In the genomic region with DNA sequence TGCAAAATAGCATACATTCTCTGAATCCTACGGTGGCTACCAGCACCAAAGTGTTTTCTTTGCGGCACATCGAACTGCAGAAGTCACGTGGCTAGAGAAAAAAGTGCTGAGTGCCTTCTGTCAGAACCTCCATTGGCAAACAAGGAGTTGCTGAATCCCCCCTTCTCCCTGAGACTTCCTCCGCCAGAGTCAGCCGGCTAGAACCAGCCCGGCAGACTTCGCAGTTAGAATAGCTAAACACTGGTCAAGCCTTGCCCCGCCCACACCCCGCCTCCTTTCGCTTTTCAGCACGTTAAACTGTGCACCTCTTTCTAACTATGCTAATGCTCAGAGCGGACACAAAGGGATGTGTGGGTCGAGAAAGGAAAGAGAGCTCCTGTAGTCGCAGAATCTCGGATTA, we compare ENCODE assay signal across 8 mouse cellular contexts. TPM values are rescaled to one million over a fixed set of nuclear protein-coding genes. Genes with fewer than 3 reads are reported as not detected.
DNase-seq lines count a peak whose midpoint lies in the region; ATAC-seq and TF ChIP-seq lines count a peak whose summit lies in the region.

No protein-coding gene starts in this region.

- peaks cover 19% of the 10 kb centered on the region for H3K27me3 ChIP-seq in CH12.LX (replicated peaks)
- no peaks in the 10 kb centered on the region for H3K27me3 ChIP-seq in forebrain, embryonic 13.5 days
- peaks cover 4% of the 10 kb centered on the region; the same call in 1 of the 2 replicates for H3K27me3 ChIP-seq in lung, embryonic 14.5 days (ENCODE audit: insufficient read depth, low read length)
- no peaks in the 10 kb centered on the region for H3K27me3 ChIP-seq in neural tube, embryonic 15.5 days (replicated peaks)

- in situ Hi-C loops in CH12.LX (cut with MboI; ENCODE audit: low pct_ligation_motif_present, low pct_unique_long_range_greater_than_20kb, low sequenced_read_pairs), result no loop called here

- dilution Hi-C loops in CH12.LX (cut with MboI; ENCODE audit: extremely low pct_ligation_motif_present, extremely low pct_unique_long_range_greater_than_20kb, low sequenced_read_pairs), result no loop called here

- DNase-seq in CH12.LX (ENCODE audit: extremely low read depth), result peak; percentile 49
- peak; percentile 83 for DNase-seq in adrenal gland, postnatal 10 days
- DNase-seq in heart, postnatal 4 days, result peak; percentile 75
- DNase-seq in large intestine, adult 2 months (ENCODE audit: low read depth, low spot score), result peak; percentile 8
- DNase-seq in lung, embryonic 14.5 days, result peak; percentile 95
- peak; percentile 58 to 84 for DNase-seq in urinary bladder, postnatal 4 days (ENCODE audit: low spot score in 2 of 2)

- peak overlapping the region; percentile 43 for H3K4me2 ChIP-seq in CH12.LX (ENCODE audit: insufficient read depth, low read depth, poor library complexity, severe bottlenecking)
- peak overlapping the region; percentile 63 for H3K4me2 ChIP-seq in forebrain, embryonic 13.5 days
- peak overlapping the region; percentile 63 for H3K4me2 ChIP-seq in lung, embryonic 14.5 days
- peak overlapping the region; percentile 82 for H3K4me2 ChIP-seq in neural tube, embryonic 15.5 days

- no peak for TF ChIP-seq EP300 in CH12.LX (IDR thresholded peaks at IDR 0.05; ENCODE audit: low read length)

- TF ChIP-seq POLR2A in CH12.LX (IDR thresholded peaks at IDR 0.05; ENCODE audit: low read depth, low read length), result no peak

- H3K79me2 ChIP-seq in CH12.LX (replicated peaks; ENCODE audit: control insufficient read depth, extremely low read depth, insufficient read depth, poor library complexity, severe bottlenecking), result no peaks in the 10 kb centered on the region

- H3K4me1 ChIP-seq in CH12.LX (ENCODE audit: control insufficient read depth in 1 of 2, insufficient read depth in 2 of 2), result peaks cover 0 to 9% of the 10 kb centered on the region in 2 experiments; a peak in 2 of 4 replicates
- peaks cover 41% of the 10 kb centered on the region for H3K4me1 ChIP-seq in forebrain, embryonic 13.5 days
- peaks cover 12% of the 10 kb centered on the region for H3K4me1 ChIP-seq in lung, embryonic 14.5 days (ENCODE audit: insufficient read depth)
- peaks cover 41% of the 10 kb centered on the region for H3K4me1 ChIP-seq in neural tube, embryonic 15.5 days

- peak overlapping the region; percentile 26 to 42 (median 29) for H3K4me3 ChIP-seq in CH12.LX (replicated peaks in 1 of 3; ENCODE audit: low read depth in 2 of 3, low read length in 2 of 3, poor library complexity in 1 of 3)
- peak overlapping the region; percentile 41 for H3K4me3 ChIP-seq in forebrain, embryonic 13.5 days
- peak overlapping the region; percentile 28 for H3K4me3 ChIP-seq in lung, embryonic 14.5 days (ENCODE audit: low read depth, low read length)
- H3K4me3 ChIP-seq in neural tube, embryonic 15.5 days (replicated peaks), result peak overlapping the region; percentile 43

- no peak for TF ChIP-seq CTCF in CH12.LX (conservative IDR thresholded peaks at IDR 0.05 in 1 of 2, IDR thresholded peaks at IDR 0.05 in 1 of 2; ENCODE audit: low read depth in 2 of 2, low read length in 2 of 2)
- TF ChIP-seq CTCF in lung, embryonic 14.5 days (IDR thresholded peaks at IDR 0.05; ENCODE audit: low read depth), result no peak

- peak; percentile 79 for ATAC-seq in forebrain, embryonic 13.5 days
- peak; percentile 89 for ATAC-seq in lung, embryonic 14.5 days (ENCODE audit: insufficient read depth)
- ATAC-seq in neural tube, embryonic 15.5 days (ENCODE audit: low FRiP score), result peak; percentile 58

- H3K36me3 ChIP-seq in CH12.LX (replicated peaks in 1 of 2; ENCODE audit: control insufficient read depth in 1 of 2, insufficient read depth in 1 of 2, low read length in 1 of 2), result no peaks in the 10 kb centered on the region
- H3K36me3 ChIP-seq in forebrain, embryonic 13.5 days (ENCODE audit: poor library complexity, severe bottlenecking), result no peaks in the 10 kb centered on the region
- H3K36me3 ChIP-seq in lung, embryonic 14.5 days (ENCODE audit: insufficient read depth), result no peaks in the 10 kb centered on the region
- no peaks in the 10 kb centered on the region for H3K36me3 ChIP-seq in neural tube, embryonic 15.5 days

- no peak for TF ChIP-seq RAD21 in CH12.LX (IDR thresholded peaks at IDR 0.05; ENCODE audit: low read depth, low read length)

- H3K27ac ChIP-seq in CH12.LX (ENCODE audit: insufficient read depth, low read depth), result no peak overlapping the region
- H3K27ac ChIP-seq in forebrain, embryonic 13.5 days, result peak overlapping the region; percentile 72
- H3K27ac ChIP-seq in lung, embryonic 14.5 days (ENCODE audit: low read depth), result peak overlapping the region; percentile 82
- peak overlapping the region; percentile 80 for H3K27ac ChIP-seq in neural tube, embryonic 15.5 days (replicated peaks)

- WGBS in forebrain, embryonic 13.5 days, result 0% methylated on average over 16 of the region's 16 CpGs
- 1% methylated on average over 16 of the region's 16 CpGs for WGBS in large intestine, adult 2 months
- WGBS in lung, embryonic 14.5 days, result under 1% methylated on average over 16 of the region's 16 CpGs
- under 1% methylated on average over 16 of the region's 16 CpGs for WGBS in neural tube, embryonic 15.5 days

- peaks cover 7% of the 10 kb centered on the region for H3K9me3 ChIP-seq in CH12.LX (replicated peaks; ENCODE audit: low read length)
- H3K9me3 ChIP-seq in forebrain, embryonic 13.5 days (replicated peaks), result no peaks in the 10 kb centered on the region
- H3K9me3 ChIP-seq in lung, embryonic 14.5 days (ENCODE audit: low read depth, low read length), result no peaks in the 10 kb centered on the region
- H3K9me3 ChIP-seq in neural tube, embryonic 15.5 days (replicated peaks), result no peaks in the 10 kb centered on the region

- 0 out of 2 replicates have a peak overlapping the region, but pooled peaks have one; percentile 7 for H3K9ac ChIP-seq in CH12.LX (ENCODE audit: insufficient read depth, low read depth)
- H3K9ac ChIP-seq in forebrain, embryonic 13.5 days, result peak overlapping the region; percentile 61
- peak overlapping the region; percentile 51 for H3K9ac ChIP-seq in lung, embryonic 14.5 days
- H3K9ac ChIP-seq in neural tube, embryonic 15.5 days (replicated peaks), result peak overlapping the region; percentile 48

TF ChIP-seq in CH12.LX, 34 proteins besides CTCF, POLR2A, EP300 and RAD21:
- TF ChIP-seq ZNF384 (IDR thresholded peaks at IDR 0.05; ENCODE audit: low read depth, low read length), result peak; percentile 19; the same call in 1 of the 2 replicates
- TF ChIP-seq USF2 (conservative IDR thresholded peaks at IDR 0.05; ENCODE audit: low read depth, low read length), result 0 out of 2 replicates have a peak, but pooled peaks have one; percentile 18
- no peak for TF ChIP-seq IRF4 (IDR thresholded peaks at IDR 0.05; ENCODE audit: low read depth, low read length)
- 0 out of 2 replicates have a peak, but pooled peaks have one; percentile 37 for TF ChIP-seq BHLHE40 (IDR thresholded peaks at IDR 0.05; ENCODE audit: low read depth, low read length)
- TF ChIP-seq USF1 (IDR thresholded peaks at IDR 0.05; ENCODE audit: low read depth, low read length), result peak; percentile 35

RNA-seq across cellular contexts. Expression of a gene that starts 7.0 kb away (rescaled TPM):
- total RNA-seq in CH12.LX (2012; rRNA removed) (not detected in 2 replicates), CH12.LX (2014; rRNA removed) (not detected in 2 replicates)
- polyA plus RNA-seq in CH12.LX (2012; ENCODE audit: insufficient read length, low read depth), result not detected in 2 replicates
- 1 to 10 TPM in 1 of 2 experiments, under 1 TPM in 1; 0.82 to 1.5 TPM for total RNA-seq in adrenal gland, postnatal 10 days (2021)
- polyA plus RNA-seq in forebrain, embryonic 13.5 days (2015; fragmentation: Nextera tagmentation; extraction: Ambion mirVana), result 81.1 and 81.7 TPM in 2 replicates
- 1 to 10 TPM in 1 of 2 experiments, under 1 TPM in 1; 0.38 to 1.6 TPM for total RNA-seq in heart, postnatal 4 days (2021)
- polyA plus RNA-seq in large intestine, adult 2 months (2012; rRNA removed), result 0.02 TPM in 1 of 2 replicates, not detected in the other
- 15.9 and 21.6 TPM in 2 replicates for polyA plus RNA-seq in lung, embryonic 14.5 days (2014; fragmentation: Nextera tagmentation; extraction: Ambion mirVana)
- polyA plus RNA-seq in neural tube, embryonic 15.5 days (2015; fragmentation: Nextera tagmentation; extraction: Ambion mirVana), result 84.9 and 103 TPM in 2 replicates

RNA-seq across cellular contexts. Expression of a gene that starts 14.1 kb away (rescaled TPM):
- total RNA-seq in CH12.LX (2012; rRNA removed) (0.13 and 0.42 TPM in 2 replicates), CH12.LX (2014; rRNA removed) (0.15 TPM in 1 of 2 replicates, not detected in the other)
- polyA plus RNA-seq in CH12.LX (2012; ENCODE audit: insufficient read length, low read depth), result 0.16 TPM in 1 of 2 replicates, not detected in the other
- 10 to 100 TPM; 53.9 to 57.8 TPM for total RNA-seq in adrenal gland, postnatal 10 days (2021)
- 1.0 and 1.2 TPM in 2 replicates for polyA plus RNA-seq in forebrain, embryonic 13.5 days (2015; fragmentation: Nextera tagmentation; extraction: Ambion mirVana)
- 10 to 100 TPM; 54.8 to 64.5 TPM for total RNA-seq in heart, postnatal 4 days (2021)
- polyA plus RNA-seq in large intestine, adult 2 months (2012; rRNA removed), result 12.8 and 15.4 TPM in 2 replicates
- 4.5 and 5.5 TPM in 2 replicates for polyA plus RNA-seq in lung, embryonic 14.5 days (2014; fragmentation: Nextera tagmentation; extraction: Ambion mirVana)
- polyA plus RNA-seq in neural tube, embryonic 15.5 days (2015; fragmentation: Nextera tagmentation; extraction: Ambion mirVana), result 10.0 and 11.3 TPM in 2 replicates

Comparison
In these comparisons a context has a peak if more than half of its experiments do, and no peak if none do; other contexts are left out.
1. DNase-seq: peak in every context shown above with its lines; median percentile 95 in lung, embryonic 14.5 days; 83 in adrenal gland, postnatal 10 days; 75 in heart, postnatal 4 days; 71 in urinary bladder, postnatal 4 days; 49 in CH12.LX; 8 in large intestine, adult 2 months.
2. H3K9ac ChIP-seq: peak in every context shown above with its lines; median percentile 61 in forebrain, embryonic 13.5 days; 51 in lung, embryonic 14.5 days; 48 in neural tube, embryonic 15.5 days; 7 in CH12.LX.
3. RNA of a gene that starts 7.0 kb away (polyA plus RNA-seq): 84.9 to 103 TPM in neural tube, embryonic 15.5 days, 81.1 to 81.7 TPM in forebrain, embryonic 13.5 days and 15.9 to 21.6 TPM in lung, embryonic 14.5 days; not detected in CH12.LX and 0.02 TPM in large intestine, adult 2 months; every median in the first group is over 10 times any median in the second.
4. Peak in every context shown above with its lines, with median percentiles within 50 percentile points of each other: H3K4me2 ChIP-seq, H3K4me3 ChIP-seq and ATAC-seq.